Mouse (Mus musculus) lung, postnatal 0 days (tissue): ENCODE data around the gene Tceanc2. TPM values are rescaled to one million over a fixed set of nuclear protein-coding genes. Genes with fewer than 3 reads are reported as not detected.
A peak's percentile ranks its signal among the peaks of the same experiment; 100 is the strongest.

ENCODE experiments used
- ATAC-seq: fragments of 200-750 bp; cut with Nextera tagmentation; 2 replicates; pipeline ENCODE4 v1.8.0; 2017; ENCODE audit warnings: moderate library complexity
- DNase-seq: peaks from one replicate; pipeline ENCODE4 v3.0.0-alpha.2; 2016; ENCODE audit warnings: low spot score
- H3K27ac ChIP-seq: fragments of 300-500 bp; sonication (generic); 2 replicates; pipeline ENCODE4 v1.5.1; 2014; ENCODE audit warnings: antibody characterized with exemption, mild to moderate bottlenecking, low read length, mixed read lengths
- H3K27me3 ChIP-seq: fragments of 300-500 bp; sonication (generic); replicated peaks from 2 replicates; pipeline ENCODE4 v1.6.1; 2014; ENCODE audit warnings: low read length, mixed read lengths; ENCODE audit not compliant: insufficient read depth
- H3K36me3 ChIP-seq: fragments of 300-500 bp; sonication (generic); 2 replicates; pipeline ENCODE4 v1.6.1; 2014; ENCODE audit warnings: low read length, mixed read lengths; ENCODE audit not compliant: insufficient read depth
- H3K4me1 ChIP-seq: fragments of 300-500 bp; sonication (generic); 2 replicates; pipeline ENCODE4 v1.6.1; 2014; ENCODE audit warnings: antibody characterized with exemption, low read depth, low read length, mixed read lengths; ENCODE audit not compliant: insufficient read depth
- H3K4me2 ChIP-seq: fragments of 300-500 bp; sonication (generic); replicated peaks from 2 replicates; pipeline ENCODE4 v1.6.1; 2014; ENCODE audit warnings: low read depth, mild to moderate bottlenecking, low read length, moderate library complexity, mixed read lengths
- H3K4me3 ChIP-seq: fragments of 300-500 bp; sonication (generic); 2 replicates; pipeline ENCODE4 v1.5.1; 2014; ENCODE audit warnings: low read depth, low read length
- H3K9ac ChIP-seq: fragments of 300-500 bp; sonication (generic); replicated peaks from 2 replicates; pipeline ENCODE4 v1.6.1; 2014; ENCODE audit warnings: low read depth, mild to moderate bottlenecking
- H3K9me3 ChIP-seq: fragments of 300-500 bp; sonication (generic); 2 replicates; pipeline ENCODE4 v1.6.1; 2016; ENCODE audit warnings: low read length, mixed read lengths
- CTCF ChIP-seq: IDR thresholded peaks from 2 replicates; pipeline ENCODE4 v1.5.1; 2016; ENCODE audit warnings: antibody characterized with exemption, mild to moderate bottlenecking
- EP300 ChIP-seq: IDR thresholded peaks from 2 replicates; pipeline ENCODE4 v1.6.1; 2016; ENCODE audit warnings: antibody characterized with exemption, mild to moderate bottlenecking, control low read depth
- WGBS: fragments of 180-500 bp; shearing (Covaris S2); extraction: QIAGEN DNeasy Blood & Tissue Kit; methylation state at CpG from one replicate; pipeline ENCODE4 v1.1.7; 2014; 5-methylcytosine and 5-hydroxymethylcytosine counted together
- polyA plus RNA-seq: library from polyadenylated mRNA; unstranded; fragments of >200 nt; fragmentation: Nextera tagmentation; extraction: Ambion mirVana; gene quantifications from 2 replicates; pipeline ENCODE4 v1.2.1, GENCODE M21; 2015

Gene Tceanc2
- polyA plus RNA-seq: 20.7 and 22.0 TPM in 2 replicates

DNA sequence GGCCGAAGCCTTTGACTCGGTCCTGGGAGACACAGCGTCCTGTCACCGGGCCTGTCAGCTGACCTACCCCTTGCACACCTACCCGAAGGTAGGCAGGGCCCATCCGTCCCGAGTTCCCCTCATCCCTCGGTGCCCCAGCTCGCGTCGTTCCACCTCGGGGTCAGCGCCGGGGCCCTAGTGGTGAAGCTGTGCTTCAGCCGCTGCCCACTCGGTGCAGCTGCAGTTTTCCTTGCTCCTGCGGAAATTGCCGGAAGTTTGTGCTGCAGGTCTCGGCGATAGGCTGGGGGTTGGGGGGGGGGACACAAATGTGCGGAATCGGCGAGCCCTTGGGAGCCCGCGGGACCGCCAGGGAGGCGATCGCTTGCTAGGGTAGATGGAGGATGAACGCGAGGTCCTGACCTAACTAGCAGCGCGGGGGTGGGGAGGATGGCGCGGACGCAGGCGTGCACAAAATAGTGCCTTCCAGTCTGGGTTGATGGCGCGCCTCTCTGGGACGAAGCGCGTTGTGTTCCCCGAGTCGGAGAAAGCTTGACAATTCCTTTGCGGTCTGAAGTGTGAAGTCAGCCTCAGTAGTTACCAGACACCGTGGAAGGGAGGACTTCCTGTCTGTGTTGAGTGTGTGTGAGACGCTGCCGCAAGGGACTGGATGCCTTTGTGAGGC lies at the start of gene Tceanc2:
Gene Tceanc2 (minus strand): TSS at position 287 of the 661 bp plus-strand sequence.
- TF ChIP-seq EP300: no peak
- peak; percentile 18; the same call in 1 of the 2 replicates for TF ChIP-seq CTCF
- Histone ChIP-seq H3K36me3 (0 out of 2 replicates have a peak, but pooled peaks cover 6% of the 10 kb centered on the region), H3K4me1 (peaks cover 6% of the 10 kb centered on the region; the same call in 1 of the 2 replicates), H3K4me2 (peak within 1 kb of the TSS; percentile 76), H3K9me3 (no peaks in the 10 kb centered on the region), H3K4me3 (peak within 1 kb of the TSS; percentile 99), H3K27me3 (no peaks in the 10 kb centered on the region), H3K9ac (peak within 1 kb of the TSS; percentile 93), H3K27ac (peak within 1 kb of the TSS; percentile 99)
- under 1% methylated on average over 46 of the region's 47 CpGs for WGBS
- DNase-seq (peak; percentile 65), ATAC-seq (peak; percentile 5)

DNA sequence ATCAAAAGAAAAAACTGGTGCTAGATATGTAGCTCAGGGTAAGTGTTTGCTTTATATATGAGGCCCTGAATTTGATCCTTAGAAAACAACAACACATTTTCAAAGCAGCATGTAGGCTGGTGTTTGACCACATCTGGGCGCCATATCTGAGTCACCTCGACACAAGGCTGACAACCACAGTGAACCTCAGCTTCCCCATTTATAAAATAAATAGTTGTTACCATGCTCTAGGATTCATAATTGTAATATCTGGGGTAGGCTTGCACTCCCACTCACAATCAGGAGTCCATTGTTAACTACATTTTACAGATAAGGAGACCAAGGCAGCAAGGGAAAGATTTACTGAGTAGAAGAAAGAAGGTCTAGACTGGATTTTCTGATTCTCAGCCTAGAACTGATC lies 47.4 kb upstream of the Tceanc2 start:
- Histone ChIP-seq H3K4me3 (no peak overlapping the region), H3K4me1 (peaks cover 5% of the 10 kb centered on the region; the same call in 1 of the 2 replicates), H3K9ac (no peak overlapping the region), H3K4me2 (no peak overlapping the region), H3K9me3 (no peaks in the 10 kb centered on the region), H3K27ac (no peak overlapping the region), H3K27me3 (no peaks in the 10 kb centered on the region), H3K36me3 (no peaks in the 10 kb centered on the region)
- DNase-seq: no peak
- no peak for ATAC-seq
- TF ChIP-seq EP300 (no peak), CTCF (no peak)
- 84% methylated on average over 2 of the region's 2 CpGs for WGBS

DNA sequence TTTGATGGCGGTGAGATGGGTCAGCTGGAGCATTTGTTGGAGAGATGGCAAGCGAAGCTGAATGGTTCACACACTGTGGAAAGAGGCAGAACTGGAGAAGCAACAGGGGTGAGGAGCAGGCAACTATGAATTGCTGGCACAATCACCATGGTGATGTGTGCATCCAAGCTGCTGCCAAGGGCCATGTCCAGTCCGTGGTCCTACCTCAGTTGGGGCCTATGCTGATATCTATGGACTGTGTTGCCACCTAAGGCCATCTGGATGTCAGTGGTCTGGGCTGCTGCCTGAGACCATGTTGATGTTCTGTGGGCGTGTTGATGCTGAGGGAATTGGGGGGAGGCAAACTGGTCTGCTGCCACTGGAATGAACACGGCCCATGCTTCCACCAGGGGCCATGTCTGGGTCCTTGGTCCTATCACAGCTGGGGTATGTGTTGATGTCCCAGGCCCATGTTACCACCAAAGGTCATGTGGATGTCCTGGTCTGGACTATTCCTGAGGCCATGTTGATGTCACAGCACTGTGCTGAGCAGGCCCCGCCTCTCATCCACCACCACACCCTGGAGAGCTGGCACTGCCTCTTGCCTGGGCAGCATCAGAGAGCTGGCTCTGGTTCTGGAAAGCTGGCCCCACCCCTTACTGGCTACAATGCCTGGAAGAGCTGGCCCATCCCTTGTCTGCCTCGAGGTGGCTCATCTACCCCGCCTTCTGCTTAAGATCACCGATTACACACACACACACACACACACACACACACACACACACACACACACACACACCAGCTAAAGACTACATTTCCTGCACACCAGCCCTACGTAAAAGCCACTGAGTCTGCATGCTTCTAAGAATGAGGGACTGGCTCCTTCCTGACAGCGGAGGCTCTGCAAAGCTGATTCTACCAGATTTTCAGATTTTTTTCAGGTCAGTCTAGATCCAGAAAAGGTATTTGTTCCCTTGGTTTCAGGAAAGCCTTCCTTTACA lies 44.6 kb upstream of the Tceanc2 start:
- Histone ChIP-seq H3K9me3 (no peaks in the 10 kb centered on the region), H3K4me2 (no peak overlapping the region), H3K27me3 (no peaks in the 10 kb centered on the region), H3K27ac (no peak overlapping the region), H3K4me1 (no peaks in the 10 kb centered on the region), H3K4me3 (no peak overlapping the region), H3K36me3 (no peaks in the 10 kb centered on the region), H3K9ac (no peak overlapping the region)
- WGBS: 65% methylated on average over 11 of the region's 11 CpGs
- ATAC-seq (peak; percentile 92), DNase-seq (peak; percentile 71)
- TF ChIP-seq EP300: no peak
- TF ChIP-seq CTCF: no peak

DNA sequence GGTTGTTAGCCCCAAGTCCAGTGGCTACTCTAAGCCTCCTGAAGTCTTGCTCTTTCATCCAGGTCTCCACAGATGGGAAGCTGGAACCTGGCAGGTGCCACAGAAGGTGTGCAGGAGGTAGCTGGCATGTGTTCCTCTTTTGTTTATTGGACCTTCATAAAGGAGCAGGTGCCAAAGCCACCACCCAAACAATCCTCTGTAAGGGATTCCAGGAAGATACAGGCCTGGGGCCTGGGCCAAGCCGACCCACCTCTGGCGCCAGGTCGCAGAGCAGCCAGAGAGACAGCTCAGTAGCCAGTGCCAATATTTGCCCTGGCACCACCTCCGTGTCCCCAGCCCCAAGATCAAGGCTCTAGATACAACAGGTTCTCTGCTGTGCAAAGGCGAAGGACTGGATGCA lies 42.6 kb upstream of the Tceanc2 start:
- DNase-seq (no peak), ATAC-seq (no peak)
- no peaks in the 10 kb centered on the region for H3K36me3 ChIP-seq
- no peak overlapping the region for H3K27ac ChIP-seq
- H3K4me1 ChIP-seq: no peaks in the 10 kb centered on the region
- no peak overlapping the region for H3K9ac ChIP-seq
- no peak overlapping the region for H3K4me2 ChIP-seq
- H3K4me3 ChIP-seq: no peak overlapping the region
- H3K9me3 ChIP-seq: no peaks in the 10 kb centered on the region
- TF ChIP-seq CTCF (no peak), EP300 (no peak)
- H3K27me3 ChIP-seq: no peaks in the 10 kb centered on the region
- 53% methylated on average over 5 of the region's 5 CpGs for WGBS

DNA sequence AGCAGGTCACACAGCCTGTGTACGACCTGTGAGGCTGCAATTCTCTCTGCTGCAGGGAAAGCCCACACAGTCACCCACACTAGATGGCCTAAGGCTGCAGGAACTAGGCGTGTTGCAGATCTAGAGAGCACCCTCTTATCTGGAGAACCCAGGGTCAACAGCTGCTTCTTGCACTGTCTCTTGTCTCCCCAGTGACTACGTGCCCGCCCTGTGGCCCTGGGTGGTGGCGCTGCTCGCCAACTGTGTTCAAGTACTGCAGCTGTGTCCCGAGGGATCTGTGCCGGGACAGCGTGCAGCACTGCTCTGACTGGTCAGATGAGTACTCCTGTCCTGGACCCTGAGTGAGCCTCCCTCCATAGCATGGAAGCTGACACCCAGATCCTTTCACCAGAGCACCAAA lies 38.7 kb upstream of the Tceanc2 start:
- H3K9me3 ChIP-seq: no peaks in the 10 kb centered on the region
- H3K36me3 ChIP-seq: no peaks in the 10 kb centered on the region
- H3K4me3 ChIP-seq: no peak overlapping the region
- no peak overlapping the region for H3K4me2 ChIP-seq
- WGBS: 48% methylated on average over 9 of the region's 9 CpGs
- ATAC-seq: peak; percentile 23; the same call in 1 of the 2 replicates
- no peak for DNase-seq
- H3K27ac ChIP-seq: no peak overlapping the region
- H3K9ac ChIP-seq: no peak overlapping the region
- no peaks in the 10 kb centered on the region for H3K27me3 ChIP-seq
- no peak for TF ChIP-seq EP300
- TF ChIP-seq CTCF: no peak
- H3K4me1 ChIP-seq: no peaks in the 10 kb centered on the region
